Mouse (Mus musculus) brain, embryonic 14.5 days (tissue): ENCODE results near the gene Morn3.

ENCODE experiments used
- CTCF ChIP-seq: fragments of 200-500 bp; IDR thresholded peaks from 2 replicates; pipeline ENCODE4 v1.5.1; 2012; ENCODE audit warnings: inconsistent platforms, mild to moderate bottlenecking, moderate library complexity, borderline replicate concordance; ENCODE audit not compliant: insufficient read depth, insufficient read length; ENCODE audit errors: extremely low read depth
- POLR2A ChIP-seq: fragments of 200-500 bp; IDR thresholded peaks from 2 replicates; pipeline ENCODE4 v1.6.1; 2012; ENCODE audit warnings: mild to moderate bottlenecking, inconsistent platforms, borderline replicate concordance; ENCODE audit not compliant: poor library complexity, insufficient read depth, insufficient read length, severe bottlenecking; ENCODE audit errors: extremely low read depth

GRCm38 (mm10) chr5:123068714-123069113 is 21.9 kb upstream of the Morn3 start:
- TF ChIP-seq CTCF (no peak), POLR2A (no peak)
